Mouse (Mus musculus): ENCODE data around the gene Bola1. TPM values are rescaled to one million over a fixed set of nuclear protein-coding genes. Genes with fewer than 3 reads are reported as not detected.
"Not testable (repeated sequence)": the region's sequence is repeated elsewhere in the genome, so short reads cannot be mapped to it uniquely, and the experiment has no call there.

Gene Bola1
- polyA plus RNA-seq, 1 experiment from 2014 or later = 89.3 TPM

GRCm38 (mm10) chr3:96198601-96199251, 20.8 kb downstream of the Bola1 start:
- H3K4me1 ChIP-seq = peaks cover 22% of the 10 kb centered on the region
- H3K27ac ChIP-seq; H3K27me3 ChIP-seq (ENCODE audit: poor library complexity, severe bottlenecking); H3K36me3 ChIP-seq (replicated peaks); H3K9me3 ChIP-seq; DNase-seq (ENCODE audit: extremely low spot score, low spot score): not testable (repeated sequence)
- H3K4me3 ChIP-seq = peak overlapping the region; percentile 79; the same call in 1 of the 2 replicates
- WGBS = 27% methylated on average over 8 of the region's 8 CpGs

GRCm38 (mm10) chr3:96198181-96198580, 21.3 kb downstream of the Bola1 start:
- WGBS = 2% methylated on average over 6 of the region's 6 CpGs
- Histone ChIP-seq H3K4me3 (peak overlapping the region; percentile 79), H3K27me3 (ENCODE audit: poor library complexity, severe bottlenecking) (peaks cover 9% of the 10 kb centered on the region), H3K4me1 (peaks cover 27% of the 10 kb centered on the region), H3K9me3 (peaks cover 5% of the 10 kb centered on the region; the same call in 1 of the 2 replicates), H3K36me3 (replicated peaks) (peaks cover 9% of the 10 kb centered on the region), H3K27ac (peak overlapping the region; percentile 98)
- no peak for DNase-seq (ENCODE audit: extremely low spot score, low spot score)

GRCm38 (mm10) chr3:96197129-96197749, 22.3 kb downstream of the Bola1 start:
- Histone ChIP-seq H3K9me3 (peaks cover 5% of the 10 kb centered on the region; the same call in 1 of the 2 replicates), H3K4me3 (peak overlapping the region; percentile 79), H3K36me3 (replicated peaks) (peaks cover 9% of the 10 kb centered on the region), H3K27me3 (ENCODE audit: poor library complexity, severe bottlenecking) (peaks cover 9% of the 10 kb centered on the region), H3K4me1 (peaks cover 30% of the 10 kb centered on the region), H3K27ac (peak overlapping the region; percentile 98)
- DNase-seq (ENCODE audit: extremely low spot score, low spot score) = peak; percentile 89
- WGBS = under 1% methylated on average over 50 of the region's 50 CpGs

DNA sequence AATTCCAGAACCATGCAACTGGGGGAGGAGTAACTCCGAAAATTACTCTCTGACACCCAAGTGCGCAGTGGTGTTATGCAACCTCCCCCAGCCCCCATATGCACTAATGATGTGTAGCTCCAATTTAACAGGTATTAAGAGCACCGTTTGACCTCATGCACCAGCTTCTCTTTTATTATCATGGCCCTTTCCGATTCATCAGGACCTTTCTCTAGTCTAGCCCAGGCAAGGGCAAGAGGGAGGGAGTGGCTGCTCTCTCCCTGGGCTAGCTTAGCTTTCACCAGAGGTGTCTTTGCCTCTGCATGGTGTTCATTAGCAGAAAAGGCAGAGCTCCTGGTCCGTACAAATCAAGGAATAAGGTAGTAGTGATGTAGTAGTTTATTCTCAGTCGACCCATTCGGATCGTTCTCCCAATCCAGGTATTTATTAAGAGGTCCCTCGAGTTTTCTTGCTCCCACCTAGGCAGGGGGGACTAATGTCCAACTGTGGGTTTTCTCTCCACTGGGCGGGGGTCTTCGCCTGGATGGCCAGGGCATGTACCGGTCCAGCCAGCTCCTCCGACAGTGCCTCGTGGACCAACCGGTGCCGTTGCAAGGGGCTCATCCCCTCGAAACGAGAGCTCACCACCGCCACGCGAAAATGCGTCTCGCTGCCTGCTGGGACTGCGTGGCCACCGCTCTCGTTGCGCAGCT, 22.9 kb downstream of the Bola1 start:
- Histone ChIP-seq H3K4me3 (peak overlapping the region; percentile 79), H3K36me3 (replicated peaks) (peaks cover 9% of the 10 kb centered on the region), H3K27ac (peak overlapping the region; percentile 98), H3K4me1 (peaks cover 30% of the 10 kb centered on the region), H3K9me3 (peaks cover 5% of the 10 kb centered on the region; the same call in 1 of the 2 replicates), H3K27me3 (ENCODE audit: poor library complexity, severe bottlenecking) (peaks cover 9% of the 10 kb centered on the region)
- WGBS = 21% methylated on average over 27 of the region's 27 CpGs
- DNase-seq (ENCODE audit: extremely low spot score, low spot score) = no peak

DNA sequence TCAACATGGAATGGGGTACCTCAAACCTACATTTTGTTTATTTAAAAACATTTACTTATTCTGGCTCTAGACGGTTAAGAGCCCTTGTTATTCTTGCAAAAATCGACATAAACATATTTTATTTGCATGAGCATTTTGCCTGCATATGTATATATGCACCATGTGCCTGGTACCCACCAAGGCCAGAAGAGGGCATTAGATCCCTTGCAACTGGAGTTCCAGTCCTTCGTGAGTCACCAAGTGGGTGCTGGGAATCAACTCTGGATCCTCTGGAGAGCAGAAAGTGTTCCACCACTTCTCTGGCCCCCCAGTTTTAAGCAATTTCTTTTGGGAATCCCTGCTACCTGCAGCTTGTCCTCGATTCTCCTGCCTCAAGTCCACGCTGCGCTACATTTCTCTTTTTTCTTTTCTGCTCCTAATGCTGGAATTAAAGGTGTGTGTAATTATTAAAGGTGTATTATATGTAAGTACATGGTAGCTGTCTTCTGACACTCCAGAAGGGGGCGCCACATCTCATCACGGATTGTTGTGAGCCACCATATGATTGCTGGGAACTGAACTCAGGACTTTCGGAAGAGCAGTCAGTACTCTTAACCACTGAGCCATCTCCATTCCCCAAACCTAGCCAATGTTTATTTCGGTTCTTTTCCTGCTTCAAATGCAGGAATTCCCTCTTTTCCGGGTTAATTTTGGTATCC, 23.7 kb downstream of the Bola1 start:
- Histone ChIP-seq H3K4me3 (peak overlapping the region; percentile 79), H3K4me1 (peaks cover 30% of the 10 kb centered on the region), H3K27me3 (ENCODE audit: poor library complexity, severe bottlenecking) (peaks cover 9% of the 10 kb centered on the region), H3K36me3 (replicated peaks) (peaks cover 9% of the 10 kb centered on the region), H3K27ac (no peak overlapping the region), H3K9me3 (peaks cover 5% of the 10 kb centered on the region; the same call in 1 of the 2 replicates)
- WGBS = 92% methylated on average over 11 of the region's 11 CpGs
- no peak for DNase-seq (ENCODE audit: extremely low spot score, low spot score)

- no peak for DNase-seq (ENCODE audit: extremely low spot score, low spot score)
- Histone ChIP-seq H3K4me1 (peaks cover 30% of the 10 kb centered on the region), H3K9me3 (peaks cover 5% of the 10 kb centered on the region; the same call in 1 of the 2 replicates), H3K4me3 (no peak overlapping the region), H3K27me3 (ENCODE audit: poor library complexity, severe bottlenecking) (peaks cover 9% of the 10 kb centered on the region), H3K27ac (no peak overlapping the region), H3K36me3 (replicated peaks) (peaks cover 9% of the 10 kb centered on the region)
- WGBS = 90% methylated on average over 10 of the region's 10 CpGs
Observed at GRCm38 (mm10) chr3:96194966-96195365, 24.5 kb downstream of the Bola1 start.

DNA sequence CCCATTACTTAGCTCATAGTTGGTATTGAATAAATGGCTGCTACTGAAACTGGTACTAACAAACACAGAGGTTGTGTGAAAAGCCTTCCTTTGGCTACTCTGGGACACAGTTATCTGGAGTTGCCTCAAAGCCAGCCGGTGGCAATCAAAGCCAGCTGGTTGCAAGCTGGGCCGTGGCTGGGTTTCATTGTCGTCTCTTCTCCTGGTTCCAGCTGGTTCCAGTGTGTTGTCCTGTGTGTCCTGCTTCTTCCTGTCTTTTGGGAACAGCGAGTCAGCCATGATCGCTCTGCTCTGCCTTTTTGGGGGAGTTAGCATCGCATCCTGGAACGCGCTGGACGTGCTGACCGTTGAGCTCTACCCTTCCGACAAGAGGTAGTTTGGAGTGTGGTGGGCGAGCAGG, 26.5 kb downstream of the Bola1 start:
- WGBS = 53% methylated on average over 12 of the region's 12 CpGs
- peak overlapping the region; percentile 3; the same call in 1 of the 2 replicates for H3K27ac ChIP-seq

DNA sequence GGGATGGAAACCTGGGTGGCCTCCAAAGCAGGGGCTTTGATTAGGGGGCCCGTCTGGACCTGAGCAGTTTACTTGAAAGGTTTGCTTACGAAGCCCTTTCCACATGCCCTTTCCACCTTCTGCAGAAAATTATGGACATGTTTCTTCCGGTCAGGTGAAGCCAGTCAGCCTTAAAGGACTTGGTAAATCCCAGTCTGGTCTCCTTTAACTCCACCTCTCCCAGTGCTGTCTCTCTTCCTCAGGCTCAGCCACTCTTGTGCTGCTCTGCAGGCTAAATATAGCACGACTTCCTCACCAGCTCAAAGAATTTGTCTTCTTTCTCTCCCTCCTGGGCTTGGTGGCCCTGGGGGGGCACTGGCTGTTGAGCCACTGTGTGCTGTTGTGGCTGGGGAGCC, 37.1 kb downstream of the Bola1 start:
- H3K4me3 ChIP-seq = peak overlapping the region; percentile 62; the same call in 1 of the 2 replicates
- peaks cover 39% of the 10 kb centered on the region for H3K4me1 ChIP-seq
- H3K36me3 ChIP-seq (replicated peaks) = peaks cover 20% of the 10 kb centered on the region
- 32% methylated on average over 4 of the region's 4 CpGs for WGBS
- no peak overlapping the region for H3K27ac ChIP-seq
- DNase-seq (ENCODE audit: extremely low spot score, low spot score) = no peak
- no peaks in the 10 kb centered on the region for H3K9me3 ChIP-seq
- H3K27me3 ChIP-seq (ENCODE audit: poor library complexity, severe bottlenecking) = no peaks in the 10 kb centered on the region

More for the DNA sequence above, 26.5 kb downstream of the Bola1 start:
- Histone ChIP-seq H3K9me3 (peaks cover 5% of the 10 kb centered on the region; the same call in 1 of the 2 replicates), H3K27me3 (ENCODE audit: poor library complexity, severe bottlenecking) (no peaks in the 10 kb centered on the region), H3K4me1 (peaks cover 27% of the 10 kb centered on the region), H3K36me3 (replicated peaks) (peaks cover 9% of the 10 kb centered on the region), H3K4me3 (no peak overlapping the region)
- no peak for DNase-seq (ENCODE audit: extremely low spot score, low spot score)

- Histone ChIP-seq H3K4me1 (peaks cover 39% of the 10 kb centered on the region), H3K27ac (peak overlapping the region; percentile 12; the same call in 1 of the 2 replicates), H3K36me3 (replicated peaks) (peaks cover 25% of the 10 kb centered on the region), H3K4me3 (peak overlapping the region; percentile 62), H3K9me3 (no peaks in the 10 kb centered on the region), H3K27me3 (ENCODE audit: poor library complexity, severe bottlenecking) (no peaks in the 10 kb centered on the region)
- 37% methylated on average over 12 of the region's 12 CpGs for WGBS
- DNase-seq (ENCODE audit: extremely low spot score, low spot score) = no peak
Observed at GRCm38 (mm10) chr3:96181510-96182381, 37.8 kb downstream of the Bola1 start.

DNA sequence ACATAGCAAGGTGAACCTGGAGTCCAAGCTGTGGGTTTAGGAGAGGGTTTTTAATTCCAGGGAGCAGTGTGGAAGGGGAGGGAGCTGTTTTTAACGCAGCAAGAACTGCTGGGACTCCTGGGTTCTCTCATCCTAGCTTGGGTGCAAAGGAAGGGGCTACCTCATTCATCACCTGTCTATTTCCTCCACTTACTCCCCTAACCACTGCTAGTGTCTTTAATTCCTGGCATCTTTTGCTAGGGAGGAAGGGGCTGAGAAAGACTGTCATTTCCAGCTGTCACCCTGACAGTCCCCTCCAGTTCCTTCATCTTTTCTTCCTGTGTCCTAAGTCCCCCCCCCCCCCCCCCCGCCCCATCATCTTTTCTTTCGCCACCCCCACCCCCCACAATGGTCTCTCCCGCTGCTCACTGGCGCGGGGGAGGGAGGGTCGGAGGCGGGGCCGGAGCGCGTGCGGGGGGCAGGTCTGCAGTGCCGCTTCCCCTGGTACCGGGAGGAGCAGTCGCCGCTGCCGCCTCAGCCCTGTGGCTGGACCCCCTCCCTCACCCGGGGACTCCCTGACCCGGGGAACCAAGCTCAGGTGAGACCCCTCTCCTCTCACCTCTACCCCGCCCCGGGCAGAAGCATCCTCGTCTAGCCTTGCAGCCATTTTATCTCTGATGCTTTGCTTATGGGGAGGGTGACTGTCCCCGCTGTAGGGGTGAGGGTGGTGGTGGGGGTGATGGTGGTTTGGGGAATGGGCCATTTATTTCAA, 38.6 kb downstream of the Bola1 start, which contains the start of gene Sv2a:
Gene Sv2a (plus strand): TSS at position 425 of the 751 bp plus-strand sequence.
- DNase-seq (ENCODE audit: extremely low spot score, low spot score) = no peak
- Histone ChIP-seq H3K4me3 (peak within 1 kb of the TSS; percentile 62), H3K4me1 (peaks cover 39% of the 10 kb centered on the region), H3K36me3 (replicated peaks) (peaks cover 34% of the 10 kb centered on the region), H3K27me3 (ENCODE audit: poor library complexity, severe bottlenecking) (no peaks in the 10 kb centered on the region), H3K27ac (peak within 1 kb of the TSS; percentile 78), H3K9me3 (no peaks in the 10 kb centered on the region)
- WGBS = 3% methylated on average over 15 of the region's 23 CpGs

DNA sequence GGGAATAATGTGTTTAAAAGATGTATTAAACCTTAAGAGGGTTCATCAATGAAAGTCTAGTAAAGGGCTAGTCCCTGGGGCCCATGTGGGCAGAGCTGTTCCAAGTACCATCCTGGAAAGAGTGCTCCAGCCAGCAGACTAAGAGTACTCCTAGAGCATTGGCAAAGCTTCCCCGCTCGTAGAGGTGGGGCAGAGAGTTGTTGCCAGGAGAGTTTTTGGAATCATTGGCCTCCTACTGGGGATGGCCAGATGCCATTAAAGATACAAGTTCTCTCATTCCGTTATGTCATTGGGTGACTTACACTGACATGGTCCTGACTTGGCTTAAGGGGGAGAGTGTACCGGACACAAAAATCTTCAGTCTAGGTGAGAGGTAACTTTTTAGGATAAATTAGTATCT, 40.0 kb downstream of the Bola1 start:
- H3K4me1 ChIP-seq = peaks cover 45% of the 10 kb centered on the region
- no peak for DNase-seq (ENCODE audit: extremely low spot score, low spot score)
- H3K4me3 ChIP-seq = no peak overlapping the region
- H3K9me3 ChIP-seq = no peaks in the 10 kb centered on the region
- H3K27ac ChIP-seq = no peak overlapping the region
- no peaks in the 10 kb centered on the region for H3K27me3 ChIP-seq (ENCODE audit: poor library complexity, severe bottlenecking)
- peaks cover 47% of the 10 kb centered on the region for H3K36me3 ChIP-seq (replicated peaks)
- WGBS = 72% methylated on average over 4 of the region's 4 CpGs
